Mouse (Mus musculus): ENCODE measurements around the gene Cops8.

The Cops8 gene

GRCm38 (mm10) chr1:90651781-90652180 lies 49.0 kb downstream of the Cops8 start:
- DNase-seq (ENCODE audit: low spot score), result no peak

- no peak for DNase-seq (ENCODE audit: low spot score)
Observed at GRCm38 (mm10) chr1:90652553-90652952, 49.8 kb downstream of the Cops8 start.

GRCm38 (mm10) chr1:90656492-90657245 lies 53.9 kb downstream of the Cops8 start:
- DNase-seq (ENCODE audit: low spot score), result peak; percentile 55

- no peak for DNase-seq (ENCODE audit: low spot score)
Observed at GRCm38 (mm10) chr1:90657292-90658050, 54.7 kb downstream of the Cops8 start.

- DNase-seq (ENCODE audit: low spot score), result no peak
Observed at GRCm38 (mm10) chr1:90658581-90658980, 55.8 kb downstream of the Cops8 start.

- DNase-seq (ENCODE audit: low spot score), result no peak
Observed at GRCm38 (mm10) chr1:90660150-90660549, 57.4 kb downstream of the Cops8 start.

GRCm38 (mm10) chr1:90662491-90662890 lies 59.7 kb downstream of the Cops8 start:
- DNase-seq (ENCODE audit: low spot score), result no peak

All from testis, postnatal 10 days (tissue).